Mouse (Mus musculus): ENCODE measurements around the gene Gbf1.

DNA sequence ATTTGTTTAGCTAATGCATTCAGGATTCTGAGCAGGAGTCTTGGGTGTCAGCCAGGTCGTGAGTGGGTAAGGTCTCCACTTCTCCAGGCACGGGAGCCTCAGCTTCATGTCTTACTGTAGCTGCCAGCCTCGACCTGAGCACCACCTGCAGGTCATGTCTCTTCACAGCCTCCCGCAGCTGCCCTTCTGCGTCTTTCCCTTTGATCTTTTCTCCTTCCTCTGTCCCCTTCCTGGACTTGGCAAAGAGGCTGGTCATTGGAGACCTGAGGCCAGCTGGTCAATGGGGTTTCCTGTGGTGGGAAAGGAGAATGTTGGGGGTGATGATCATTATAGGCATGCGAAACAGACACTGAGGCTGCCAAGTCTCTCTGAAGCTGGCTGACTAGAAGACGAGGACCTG is 96.7 kb downstream of the Gbf1 start:
- TF ChIP-seq CTCF (IDR thresholded peaks at IDR 0.05; ENCODE audit: low read depth, low read length) (no peak), POLR2A (IDR thresholded peaks at IDR 0.05; ENCODE audit: borderline replicate concordance, low read depth, low read length) (no peak)

Data from bone marrow macrophage, adult 2 months (primary cell).